In the genomic region with DNA sequence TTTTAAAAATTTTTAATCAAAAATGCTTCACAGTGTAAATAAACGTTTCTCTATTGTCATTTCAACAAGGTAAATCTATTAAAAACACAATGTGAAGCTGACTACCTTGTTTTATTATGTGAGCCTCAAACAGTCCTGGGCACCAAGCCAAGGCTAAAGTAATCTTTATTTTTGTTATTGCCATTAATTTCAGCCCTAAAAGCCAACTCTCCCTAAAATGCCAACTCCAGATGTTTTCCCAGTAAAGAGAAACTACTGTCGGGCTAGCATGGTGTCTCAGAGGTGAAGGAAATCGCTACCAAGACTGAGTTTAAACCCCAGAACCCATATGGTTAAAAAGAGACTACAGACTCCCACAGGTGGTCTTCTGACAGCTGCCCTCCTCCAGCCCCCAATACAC, we compare ENCODE assay signal across 8 mouse cellular contexts. TPM values are rescaled to one million over a fixed set of nuclear protein-coding genes. Genes with fewer than 3 reads are reported as not detected.
DNase-seq lines count a peak whose midpoint lies in the region; ATAC-seq and TF ChIP-seq lines count a peak whose summit lies in the region.

No protein-coding gene starts in this region.

- peak overlapping the region; percentile 87 for H3K4me2 ChIP-seq in embryonic facial prominence, embryonic 15.5 days (replicated peaks)
- peak overlapping the region; percentile 80 for H3K4me2 ChIP-seq in intestine, embryonic 16.5 days (ENCODE audit: low read depth, low read length)
- H3K4me2 ChIP-seq in neural tube, embryonic 12.5 days (replicated peaks) = peak overlapping the region; percentile 94

- no peak for TF ChIP-seq CTCF in left cerebral cortex, adult 2 months (IDR thresholded peaks at IDR 0.05)

- H3K9ac ChIP-seq in embryonic facial prominence, embryonic 15.5 days = no peak overlapping the region
- peak overlapping the region; percentile 97 for H3K9ac ChIP-seq in intestine, embryonic 16.5 days (ENCODE audit: low read depth, low read length)
- no peak overlapping the region; the same call in 1 of the 2 replicates for H3K9ac ChIP-seq in neural tube, embryonic 12.5 days

- no peak for DNase-seq in left cerebral cortex, adult 2 months (ENCODE audit: extremely low spot score in 1 of 2, low spot score in 2 of 2)
- no peak for DNase-seq in left cerebral cortex, postnatal 4 days
- no peak for DNase-seq in spleen, postnatal 10 days (ENCODE audit: low spot score in 2 of 2)
- no peak for DNase-seq in embryo, embryonic 10 days (ENCODE audit: low spot score)
- DNase-seq in cerebellum, postnatal 36 days = no peak

- peaks cover 23% of the 10 kb centered on the region for H3K4me1 ChIP-seq in embryonic facial prominence, embryonic 15.5 days
- H3K4me1 ChIP-seq in intestine, embryonic 16.5 days (ENCODE audit: control insufficient read depth, insufficient read depth, low read length) = peaks cover 19% of the 10 kb centered on the region
- H3K4me1 ChIP-seq in neural tube, embryonic 12.5 days = peaks cover 10% of the 10 kb centered on the region

- ATAC-seq in embryonic facial prominence, embryonic 15.5 days (ENCODE audit: insufficient number of reproducible peaks, low FRiP score, low TSS enrichment, low read depth) = no peak
- no peak for ATAC-seq in intestine, embryonic 16.5 days
- no peak for ATAC-seq in neural tube, embryonic 12.5 days (ENCODE audit: low FRiP score, low read depth)

- peak overlapping the region; percentile 80 for H3K4me3 ChIP-seq in left cerebral cortex, adult 2 months
- peak overlapping the region; percentile 94 for H3K4me3 ChIP-seq in embryonic facial prominence, embryonic 15.5 days (replicated peaks)
- peak overlapping the region; percentile 98 for H3K4me3 ChIP-seq in intestine, embryonic 16.5 days (ENCODE audit: low read length)
- no peak overlapping the region; the same call in 1 of the 2 replicates for H3K4me3 ChIP-seq in neural tube, embryonic 12.5 days

- no peaks in the 10 kb centered on the region for H3K9me3 ChIP-seq in embryonic facial prominence, embryonic 15.5 days (replicated peaks)
- no peaks in the 10 kb centered on the region for H3K9me3 ChIP-seq in intestine, embryonic 16.5 days (ENCODE audit: control insufficient read depth, low read length)
- H3K9me3 ChIP-seq in neural tube, embryonic 12.5 days = no peaks in the 10 kb centered on the region

- H3K36me3 ChIP-seq in embryonic facial prominence, embryonic 15.5 days = peaks cover 11% of the 10 kb centered on the region
- peaks cover 5% of the 10 kb centered on the region for H3K36me3 ChIP-seq in intestine, embryonic 16.5 days (ENCODE audit: control insufficient read depth, insufficient read depth, low read length)
- peaks cover 16% of the 10 kb centered on the region for H3K36me3 ChIP-seq in neural tube, embryonic 12.5 days

- WGBS in embryonic facial prominence, embryonic 15.5 days = 31% methylated on average over 3 of the region's 3 CpGs
- WGBS in intestine, embryonic 16.5 days = 32% methylated on average over 3 of the region's 3 CpGs
- WGBS in neural tube, embryonic 12.5 days = 50% methylated on average over 3 of the region's 3 CpGs

- no peaks in the 10 kb centered on the region for H3K27me3 ChIP-seq in embryonic facial prominence, embryonic 15.5 days
- H3K27me3 ChIP-seq in intestine, embryonic 16.5 days (replicated peaks; ENCODE audit: control insufficient read depth, insufficient read depth, low read length) = no peaks in the 10 kb centered on the region
- no peaks in the 10 kb centered on the region for H3K27me3 ChIP-seq in neural tube, embryonic 12.5 days (replicated peaks)

- intact Hi-C loops in left cerebral cortex, adult 2 months (cut with DNase I) = no loop called here
- intact Hi-C loops in left cerebral cortex, postnatal 4 days (cut with DNase I) = no loop called here

- no peak overlapping the region for H3K27ac ChIP-seq in left cerebral cortex, adult 2 months
- H3K27ac ChIP-seq in embryonic facial prominence, embryonic 15.5 days (replicated peaks) = peak overlapping the region; percentile 65; the same call in 1 of the 2 replicates
- H3K27ac ChIP-seq in intestine, embryonic 16.5 days (ENCODE audit: low read length) = peak overlapping the region; percentile 73
- no peak overlapping the region for H3K27ac ChIP-seq in neural tube, embryonic 12.5 days

RNA-seq across cellular contexts. Expression of a gene that starts 1.4 kb away (rescaled TPM):
- total RNA-seq in left cerebral cortex, adult 2 months (2021) = 10 to 100 TPM; 63.2 to 64.4 TPM
- 10 to 100 TPM; 50.3 to 51.0 TPM for total RNA-seq in left cerebral cortex, postnatal 4 days (2021)
- 8.8 and 13.0 TPM in 2 replicates for polyA plus RNA-seq in embryonic facial prominence, embryonic 15.5 days (2015; fragmentation: Nextera tagmentation; extraction: Ambion mirVana)
- 10.0 and 11.4 TPM in 2 replicates for polyA plus RNA-seq in intestine, embryonic 16.5 days (2015; fragmentation: Nextera tagmentation; extraction: Ambion mirVana)
- polyA plus RNA-seq in neural tube, embryonic 12.5 days (2016; fragmentation: Nextera tagmentation; extraction: Ambion mirVana) = 9.3 and 13.4 TPM in 2 replicates

RNA-seq across cellular contexts. Expression of a gene that starts 53.3 kb away (rescaled TPM):
- 1 to 10 TPM; 2.9 to 3.1 TPM for total RNA-seq in left cerebral cortex, adult 2 months (2021)
- 1 to 10 TPM; 2.4 to 2.9 TPM for total RNA-seq in left cerebral cortex, postnatal 4 days (2021)
- 4.4 and 4.8 TPM in 2 replicates for polyA plus RNA-seq in embryonic facial prominence, embryonic 15.5 days (2015; fragmentation: Nextera tagmentation; extraction: Ambion mirVana)
- 6.0 and 6.3 TPM in 2 replicates for polyA plus RNA-seq in intestine, embryonic 16.5 days (2015; fragmentation: Nextera tagmentation; extraction: Ambion mirVana)
- 2.9 and 3.1 TPM in 2 replicates for polyA plus RNA-seq in neural tube, embryonic 12.5 days (2016; fragmentation: Nextera tagmentation; extraction: Ambion mirVana)

Comparison
In these comparisons a context has a peak if more than half of its experiments do, and no peak if none do; other contexts are left out.
1. H3K27ac ChIP-seq: peak in embryonic facial prominence, embryonic 15.5 days (single experiment) and intestine, embryonic 16.5 days (single experiment); none in left cerebral cortex, adult 2 months (single experiment) and neural tube, embryonic 12.5 days (single experiment).
2. Peak in every context shown above with its lines, with median percentiles within 50 percentile points of each other: H3K4me2 ChIP-seq.